Mouse (Mus musculus): Measurements from ENCODE around the gene 1700017D01Rik. TPM values are rescaled to one million over a fixed set of nuclear protein-coding genes. Genes with fewer than 3 reads are reported as not detected.
"Not testable (repeated sequence)": the region's sequence is repeated elsewhere in the genome, so short reads cannot be mapped to it uniquely, and the experiment has no call there.

1700017D01Rik gene
- not detected for total RNA-seq (2021)
- long read RNA-seq, experiment 1: 0 reads
- long read RNA-seq, experiment 2: 0 reads

- intact Hi-C loops (cut with DNase I); H3K27ac ChIP-seq: not testable (repeated sequence)
These were observed at the start of gene 1700017D01Rik for GRCm38 (mm10) chr19:11130776-11131175. TSS of gene 1700017D01Rik (minus strand) at chr19:11130876.

GRCm38 (mm10) chr19:11177464-11177863 lies 46.8 kb upstream of the 1700017D01Rik start:
- no peak overlapping the region for H3K4me3 ChIP-seq
- no peak for DNase-seq (ENCODE audit: extremely low spot score in 1 of 2, low spot score in 2 of 2)
- H3K27ac ChIP-seq: no peak overlapping the region
- intact Hi-C loops (cut with DNase I): no loop called here
- no peak for TF ChIP-seq CTCF (IDR thresholded peaks at IDR 0.05)

More at GRCm38 (mm10) chr19:11130776-11131175, at the start of gene 1700017D01Rik:
- not testable (repeated sequence) for H3K4me3 ChIP-seq; DNase-seq (ENCODE audit: extremely low spot score in 1 of 2, low spot score in 2 of 2)

- TF ChIP-seq CTCF (IDR thresholded peaks at IDR 0.05): no peak; the same call in 1 of the 2 replicates
- intact Hi-C loops (cut with DNase I): no loop called here
- DNase-seq (ENCODE audit: extremely low spot score in 1 of 2, low spot score in 2 of 2): no peak
- no peak within 1 kb of the TSS for H3K4me3 ChIP-seq
- no peak within 1 kb of the TSS for H3K27ac ChIP-seq
These were observed 34.5 kb upstream of the 1700017D01Rik start, which contains the start of gene 1700025F22Rik for GRCm38 (mm10) chr19:11165172-11165571. TSS of gene 1700025F22Rik (minus strand) at chr19:11165320.

GRCm38 (mm10) chr19:11157890-11158289 lies 27.2 kb upstream of the 1700017D01Rik start:
- H3K27ac ChIP-seq; intact Hi-C loops (cut with DNase I); H3K4me3 ChIP-seq; DNase-seq (ENCODE audit: extremely low spot score in 1 of 2, low spot score in 2 of 2): not testable (repeated sequence)

GRCm38 (mm10) chr19:11135336-11135735 lies 4.7 kb upstream of the 1700017D01Rik start:
- no peak for TF ChIP-seq CTCF (IDR thresholded peaks at IDR 0.05)
- intact Hi-C loops (cut with DNase I): no loop called here
- DNase-seq (ENCODE audit: extremely low spot score in 1 of 2, low spot score in 2 of 2): no peak
- H3K27ac ChIP-seq: no peak overlapping the region
- no peak overlapping the region for H3K4me3 ChIP-seq

GRCm38 (mm10) chr19:11134852-11135251 lies 4.2 kb upstream of the 1700017D01Rik start:
- H3K27ac ChIP-seq: no peak overlapping the region
- TF ChIP-seq CTCF (IDR thresholded peaks at IDR 0.05): no peak
- DNase-seq (ENCODE audit: extremely low spot score in 1 of 2, low spot score in 2 of 2): no peak
- no peak overlapping the region for H3K4me3 ChIP-seq
- intact Hi-C loops (cut with DNase I): no loop called here

GRCm38 (mm10) chr19:11129702-11130101 lies 974 bp downstream of the 1700017D01Rik start:
- TF ChIP-seq CTCF (IDR thresholded peaks at IDR 0.05): no peak

GRCm38 (mm10) chr19:11121016-11121420 lies 9.7 kb downstream of the 1700017D01Rik start:
- DNase-seq (ENCODE audit: extremely low spot score in 1 of 2, low spot score in 2 of 2): peak in 1 of 2 experiments; percentile 7
- intact Hi-C loops (cut with DNase I); H3K27ac ChIP-seq: not testable (repeated sequence)
- H3K4me3 ChIP-seq: 0 out of 2 replicates have a peak overlapping the region, but pooled peaks have one; percentile 17

More at GRCm38 (mm10) chr19:11129702-11130101, 974 bp downstream of the 1700017D01Rik start:
- Histone ChIP-seq H3K4me3 (no peak overlapping the region), H3K27ac (no peak overlapping the region)
- DNase-seq (ENCODE audit: extremely low spot score in 1 of 2, low spot score in 2 of 2): no peak
- intact Hi-C loops (cut with DNase I): no loop called here

GRCm38 (mm10) chr19:11119338-11119737 lies 11.3 kb downstream of the 1700017D01Rik start:
- no peak for DNase-seq (ENCODE audit: extremely low spot score in 1 of 2, low spot score in 2 of 2)

GRCm38 (mm10) chr19:11107746-11108145 lies 22.9 kb downstream of the 1700017D01Rik start:
- TF ChIP-seq CTCF (IDR thresholded peaks at IDR 0.05): no peak
- H3K4me3 ChIP-seq: no peak overlapping the region
- DNase-seq (ENCODE audit: extremely low spot score in 1 of 2, low spot score in 2 of 2): no peak
- intact Hi-C loops (cut with DNase I): no loop called here
- H3K27ac ChIP-seq: no peak overlapping the region

More at GRCm38 (mm10) chr19:11119338-11119737, 11.3 kb downstream of the 1700017D01Rik start:
- intact Hi-C loops (cut with DNase I): no loop called here
- no peak overlapping the region for H3K27ac ChIP-seq
- TF ChIP-seq CTCF (IDR thresholded peaks at IDR 0.05): no peak
- H3K4me3 ChIP-seq: no peak overlapping the region

GRCm38 (mm10) chr19:11101880-11102279 lies 28.8 kb downstream of the 1700017D01Rik start:
- no peak for DNase-seq (ENCODE audit: extremely low spot score in 1 of 2, low spot score in 2 of 2)
- Histone ChIP-seq H3K27ac (no peak overlapping the region), H3K4me3 (no peak overlapping the region)
- intact Hi-C loops (cut with DNase I): no loop called here
- no peak for TF ChIP-seq CTCF (IDR thresholded peaks at IDR 0.05)

- no peak for DNase-seq (ENCODE audit: extremely low spot score in 1 of 2, low spot score in 2 of 2)
- Histone ChIP-seq H3K27ac (no peak overlapping the region), H3K4me3 (no peak overlapping the region)
- intact Hi-C loops (cut with DNase I): no loop called here
- no peak for TF ChIP-seq CTCF (IDR thresholded peaks at IDR 0.05)
These were observed 32.3 kb downstream of the 1700017D01Rik start for GRCm38 (mm10) chr19:11098401-11098800.

GRCm38 (mm10) chr19:11092131-11092530 lies 38.5 kb downstream of the 1700017D01Rik start:
- H3K4me3 ChIP-seq; intact Hi-C loops (cut with DNase I); H3K27ac ChIP-seq: not testable (repeated sequence)
- DNase-seq (ENCODE audit: extremely low spot score in 1 of 2, low spot score in 2 of 2): peak in 1 of 2 experiments; percentile 11
